Mouse (Mus musculus) bone marrow macrophage, adult 2 months (primary cell): ENCODE measurements around the gene Tuba1b.

ENCODE experiments used
- CTCF ChIP-seq: IDR thresholded peaks from 2 replicates; pipeline ENCODE4 v1.5.1; 2012; ENCODE audit warnings: low read depth, mild to moderate bottlenecking, low read length, moderate library complexity
- POLR2A ChIP-seq: IDR thresholded peaks from 2 replicates; pipeline ENCODE4 v1.6.1; 2012; ENCODE audit warnings: mild to moderate bottlenecking, low read depth, low read length, borderline replicate concordance

DNA sequence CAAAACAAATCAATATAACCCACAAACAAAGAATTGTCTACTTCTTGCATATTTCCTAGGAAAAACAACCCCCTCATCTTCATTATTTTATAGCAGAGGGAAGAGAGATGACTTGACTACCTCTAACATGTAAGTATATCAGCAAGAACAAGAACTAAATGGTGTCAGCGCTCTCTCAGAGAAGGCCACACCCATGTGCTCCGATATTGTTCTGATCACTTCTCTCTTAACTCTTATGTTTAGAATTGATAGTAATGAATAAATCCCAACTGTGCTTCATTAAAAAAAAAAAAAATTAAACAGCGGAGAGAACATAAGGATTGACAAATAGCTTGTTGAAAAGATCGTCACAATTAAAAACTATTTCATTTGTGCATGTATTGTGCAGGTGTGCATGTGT is 21.0 kb upstream of the Tuba1b start:
- no peak for TF ChIP-seq CTCF
- TF ChIP-seq POLR2A: no peak
